Mouse (Mus musculus): ENCODE data around the gene Disp1. TPM values are rescaled to one million over a fixed set of nuclear protein-coding genes. Genes with fewer than 3 reads are reported as not detected.

The Disp1 gene
- 10.8 to 16.1 TPM (median 11.0 TPM) in 4 replicates for total RNA-seq (2023; ENCODE audit: inconsistent age)

DNA sequence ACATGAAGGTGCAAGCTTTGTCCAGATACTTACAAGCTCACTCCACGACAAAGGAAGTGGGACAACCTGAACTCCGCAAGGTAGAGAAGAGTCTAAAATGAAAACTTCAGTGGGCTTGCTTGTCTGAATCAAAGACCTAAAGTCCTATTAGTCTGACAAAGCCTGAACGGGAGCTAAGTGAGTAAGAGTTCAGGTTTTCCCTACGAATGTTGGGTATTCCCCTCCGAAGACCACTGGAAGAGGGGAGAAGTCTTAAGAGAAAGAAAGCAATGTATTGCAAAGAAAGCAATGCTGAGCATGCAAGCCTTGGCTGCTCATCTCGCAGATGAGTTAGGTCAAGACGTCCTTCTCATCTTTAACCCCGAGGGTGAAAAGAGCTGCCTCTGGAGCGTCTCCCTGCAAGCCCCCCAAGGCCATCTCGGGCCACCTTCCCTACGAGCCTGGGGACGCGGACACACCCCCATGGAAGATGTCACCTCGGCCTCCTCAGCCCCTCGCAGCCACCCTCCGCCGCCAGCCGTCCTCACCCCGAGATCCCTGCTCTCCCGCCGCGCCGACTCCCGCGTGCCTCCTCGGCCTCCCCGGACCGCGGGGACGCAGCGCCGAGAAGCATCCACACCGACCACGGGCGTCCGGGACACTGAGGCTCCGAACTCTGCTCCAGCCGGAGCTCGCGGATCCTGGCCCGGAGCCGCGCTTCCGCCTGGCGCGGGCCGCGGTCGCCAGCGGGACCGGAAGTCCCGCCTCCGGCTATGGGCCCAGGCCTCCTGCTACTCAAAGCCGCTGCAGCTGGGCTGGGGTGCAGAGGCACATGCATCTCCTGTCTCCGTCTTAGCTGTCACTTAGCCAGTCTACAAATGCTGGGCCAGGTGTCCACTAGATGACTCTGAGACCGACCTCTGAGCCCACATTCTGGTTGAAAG, at the start of gene Disp1:
Gene Disp1, minus strand, starts transcription at position 727 of the 923 bp plus-strand sequence.

Other genes starting within 250 kb of the Disp1 start
- 73.8 to 86.8 TPM (median 81.1 TPM) in 4 replicates for gene Aida, start 75.1 kb upstream of the Disp1 start, total RNA-seq (2023; ENCODE audit: inconsistent age)
- gene Brox, start 75.7 kb upstream of the Disp1 start, total RNA-seq (2023; ENCODE audit: inconsistent age) = 71.2 to 75.8 TPM (median 73.4 TPM) in 4 replicates
- 168 to 194 TPM (median 179 TPM) in 4 replicates for gene Mia3, start 148.0 kb upstream of the Disp1 start, total RNA-seq (2023; ENCODE audit: inconsistent age)
- 22.7 to 25.4 TPM (median 24.2 TPM) in 4 replicates for gene Taf1a, start 167.5 kb upstream of the Disp1 start, total RNA-seq (2023; ENCODE audit: inconsistent age)
- 0.21 TPM in 1 of 4 replicates, not detected in the others for gene Hhipl2, start 196.7 kb upstream of the Disp1 start, total RNA-seq (2023; ENCODE audit: inconsistent age)